Mouse (Mus musculus): ENCODE results near the gene Kif3a. TPM values are rescaled to one million over a fixed set of nuclear protein-coding genes. Genes with fewer than 3 reads are reported as not detected.
A peak's percentile ranks its signal among the peaks of the same experiment; 100 is the strongest.

Kif3a gene
- total and polyA plus RNA-seq, 3 experiments: 7.7 to 26.5 (median 18.3) TPM

DNA sequence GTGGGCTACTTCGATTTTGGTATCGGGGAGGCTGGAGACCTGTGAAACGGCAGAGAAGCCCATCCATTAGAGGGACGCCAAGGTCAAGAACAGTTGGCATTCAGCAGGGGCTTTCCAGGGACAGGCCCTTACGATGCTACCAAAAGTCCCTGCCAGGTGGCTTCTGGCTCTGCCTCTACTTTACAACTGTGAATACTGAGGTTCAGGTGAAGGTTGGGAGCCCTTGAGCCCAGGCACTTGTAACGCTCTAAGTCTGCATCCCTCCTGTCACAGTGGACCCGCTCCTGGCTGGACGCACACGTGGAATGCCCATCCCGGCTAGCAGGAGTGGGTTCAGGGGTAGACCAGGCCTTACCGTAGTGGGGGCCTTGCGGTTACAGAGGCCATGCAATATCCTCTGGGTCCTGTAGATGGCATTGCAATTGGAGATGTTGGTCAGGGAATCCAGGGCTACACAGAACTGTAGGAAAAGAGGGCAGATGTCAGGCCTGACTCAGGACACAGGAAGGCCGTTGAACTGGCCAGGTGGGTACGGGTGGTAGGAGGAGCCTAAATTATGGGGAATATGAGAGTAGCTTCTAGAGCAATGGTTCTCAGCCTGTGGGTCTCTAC, 65.0 kb downstream of the Kif3a start (continued):
- TF ChIP-seq ELF1 (IDR thresholded peaks at IDR 0.05; ENCODE audit: low read depth, low read length): 0 out of 2 replicates have a peak, but pooled peaks have one; percentile 39
- TF ChIP-seq TBP (conservative IDR thresholded peaks at IDR 0.05; ENCODE audit: low read depth, low read length): no peak; the same call in 1 of the 2 replicates
- no peak for TF ChIP-seq ZC3H11A (IDR thresholded peaks at IDR 0.05; ENCODE audit: low read depth, low read length)
- peak; percentile 51 for TF ChIP-seq RAD21 (IDR thresholded peaks at IDR 0.05; ENCODE audit: low read depth, low read length)
- peak; percentile 29; the same call in 1 of the 2 replicates for TF ChIP-seq POLR2A (IDR thresholded peaks at IDR 0.05; ENCODE audit: low read depth, low read length)
- no peak for TF ChIP-seq GABPA (IDR thresholded peaks at IDR 0.05; ENCODE audit: insufficient replicate concordance, low read depth, low read length)
- no peak for TF ChIP-seq JUN (IDR thresholded peaks at IDR 0.05; ENCODE audit: insufficient read depth, low read depth, low read length)

DNA sequence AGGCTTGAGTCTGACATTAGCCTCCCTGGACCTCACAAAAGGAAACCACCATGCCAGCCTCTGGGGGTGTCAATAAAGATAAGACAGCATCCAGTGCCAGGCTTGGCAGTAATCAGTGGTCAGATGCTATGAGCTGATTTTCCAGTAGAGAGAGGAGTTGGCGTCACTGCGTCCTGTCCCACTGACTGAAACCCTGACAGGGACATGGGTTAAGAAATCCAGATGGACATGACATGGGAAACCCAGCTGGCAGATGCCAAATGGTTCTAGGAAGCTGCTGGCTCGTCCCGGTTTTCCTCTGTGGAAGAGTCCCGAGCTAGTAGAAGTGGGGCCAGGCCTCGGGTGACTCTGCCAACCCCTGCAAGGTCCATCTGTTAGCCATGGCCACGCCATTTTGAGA, 66.5 kb downstream of the Kif3a start:
- H3K9me3 ChIP-seq (replicated peaks; ENCODE audit: low read length): no peaks in the 10 kb centered on the region
- no peak overlapping the region for H3K4me2 ChIP-seq (ENCODE audit: insufficient read depth, low read depth, poor library complexity, severe bottlenecking)
- no peak overlapping the region for H3K9ac ChIP-seq (ENCODE audit: insufficient read depth, low read depth)
- no peaks in the 10 kb centered on the region for H3K27me3 ChIP-seq (replicated peaks)
- no peak for TF ChIP-seq KAT2A (IDR thresholded peaks at IDR 0.05; ENCODE audit: insufficient replicate concordance, low read length)
- TF ChIP-seq MAX (IDR thresholded peaks at IDR 0.05; ENCODE audit: low read length): no peak
- no peak for TF ChIP-seq CHD2 (IDR thresholded peaks at IDR 0.05; ENCODE audit: low read length)
- TF ChIP-seq HCFC1 (IDR thresholded peaks at IDR 0.05; ENCODE audit: low read depth, low read length): no peak
- no peak for TF ChIP-seq GABPA (IDR thresholded peaks at IDR 0.05; ENCODE audit: insufficient replicate concordance, low read depth, low read length)
- no peak for DNase-seq (ENCODE audit: extremely low read depth)
- no peaks in the 10 kb centered on the region for H3K79me2 ChIP-seq (replicated peaks; ENCODE audit: control insufficient read depth, extremely low read depth, insufficient read depth, poor library complexity, severe bottlenecking)
- peaks cover 0 to 17% of the 10 kb centered on the region in 2 experiments for H3K36me3 ChIP-seq (replicated peaks in 1 of 2; ENCODE audit: control insufficient read depth in 1 of 2, insufficient read depth in 1 of 2, low read length in 1 of 2)
- in situ Hi-C loops (cut with MboI; ENCODE audit: low pct_ligation_motif_present, low pct_unique_long_range_greater_than_20kb, low sequenced_read_pairs): no loop called here
- peaks cover 46 to 89% of the 10 kb centered on the region in 2 experiments for H3K4me1 ChIP-seq (ENCODE audit: control insufficient read depth in 1 of 2, insufficient read depth in 2 of 2)
- H3K4me3 ChIP-seq (replicated peaks in 1 of 3; ENCODE audit: low read depth in 2 of 3, low read length in 2 of 3, poor library complexity in 1 of 3): no peak overlapping the region
- dilution Hi-C loops (cut with MboI; ENCODE audit: extremely low pct_ligation_motif_present, extremely low pct_unique_long_range_greater_than_20kb, low sequenced_read_pairs): no loop called here
- H3K27ac ChIP-seq (ENCODE audit: insufficient read depth, low read depth): peak overlapping the region; percentile 86; the same call in 1 of the 2 replicates

DNA sequence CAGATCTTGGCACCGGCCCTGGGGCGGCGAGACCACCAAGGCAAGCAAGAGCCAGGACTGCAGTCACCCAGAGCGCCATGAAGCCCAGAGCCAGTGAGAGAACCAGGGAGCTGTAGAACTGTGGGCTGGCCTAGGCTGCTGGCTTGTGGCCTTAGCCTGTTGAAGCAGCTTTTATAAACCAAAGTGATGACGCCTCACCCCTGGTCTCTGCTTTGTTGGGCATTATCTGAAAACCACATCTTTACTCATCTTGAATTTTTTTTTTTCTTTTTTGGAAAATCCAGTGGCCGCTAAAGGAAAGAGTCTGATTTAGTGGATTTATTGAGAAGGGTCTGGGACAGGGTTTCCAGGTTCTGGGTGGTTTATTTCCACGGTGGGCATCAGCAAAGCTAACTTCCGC, 67.4 kb downstream of the Kif3a start, which contains the start of gene Il13:
Gene Il13, minus strand, starts transcription at position 147 of the 400 bp plus-strand sequence.
- no peaks in the 10 kb centered on the region for H3K79me2 ChIP-seq (replicated peaks; ENCODE audit: control insufficient read depth, extremely low read depth, insufficient read depth, poor library complexity, severe bottlenecking)
- peak within 1 kb of the TSS; percentile 68 for H3K9ac ChIP-seq (ENCODE audit: insufficient read depth, low read depth)
- TF ChIP-seq RCOR1 (conservative IDR thresholded peaks at IDR 0.05; ENCODE audit: low read depth, low read length): no peak
- TF ChIP-seq MAX (IDR thresholded peaks at IDR 0.05; ENCODE audit: low read length): 0 out of 2 replicates have a peak, but pooled peaks have one; percentile 19
- dilution Hi-C loops (cut with MboI; ENCODE audit: extremely low pct_ligation_motif_present, extremely low pct_unique_long_range_greater_than_20kb, low sequenced_read_pairs) (no loop called here), in situ Hi-C loops (cut with MboI; ENCODE audit: low pct_ligation_motif_present, low pct_unique_long_range_greater_than_20kb, low sequenced_read_pairs) (no loop called here)
- H3K27ac ChIP-seq (ENCODE audit: insufficient read depth, low read depth): peak within 1 kb of the TSS; percentile 92
- H3K4me2 ChIP-seq (ENCODE audit: insufficient read depth, low read depth, poor library complexity, severe bottlenecking): peak within 1 kb of the TSS; percentile 93
- peaks cover 43 to 89% of the 10 kb centered on the region in 2 experiments for H3K4me1 ChIP-seq (ENCODE audit: control insufficient read depth in 1 of 2, insufficient read depth in 2 of 2)
- no peak within 1 kb of the TSS for H3K4me3 ChIP-seq (replicated peaks in 1 of 3; ENCODE audit: low read depth in 2 of 3, low read length in 2 of 3, poor library complexity in 1 of 3)
- no peak for DNase-seq (ENCODE audit: extremely low read depth)
- H3K27me3 ChIP-seq (replicated peaks): no peaks in the 10 kb centered on the region
- H3K9me3 ChIP-seq (replicated peaks; ENCODE audit: low read length): no peaks in the 10 kb centered on the region
- H3K36me3 ChIP-seq (replicated peaks in 1 of 2; ENCODE audit: control insufficient read depth in 1 of 2, insufficient read depth in 1 of 2, low read length in 1 of 2): peaks cover 0 to 17% of the 10 kb centered on the region in 2 experiments
